Mouse (Mus musculus) cerebellum, adult 2 months (tissue): Measurements from ENCODE around the gene Gm10031.

Experiments used
- CTCF ChIP-seq: fragments of 200-500 bp; IDR thresholded peaks from 2 replicates; pipeline ENCODE4 v1.5.1; 2011; ENCODE audit warnings: low read depth, mild to moderate bottlenecking, control low read depth, low read length, moderate library complexity, borderline replicate concordance; ENCODE audit not compliant: insufficient read depth
- POLR2A ChIP-seq: fragments of 200-500 bp; IDR thresholded peaks from 2 replicates; pipeline ENCODE4 v1.6.1; 2011; ENCODE audit warnings: low read length, control low read depth, borderline replicate concordance; ENCODE audit not compliant: insufficient read depth

DNA sequence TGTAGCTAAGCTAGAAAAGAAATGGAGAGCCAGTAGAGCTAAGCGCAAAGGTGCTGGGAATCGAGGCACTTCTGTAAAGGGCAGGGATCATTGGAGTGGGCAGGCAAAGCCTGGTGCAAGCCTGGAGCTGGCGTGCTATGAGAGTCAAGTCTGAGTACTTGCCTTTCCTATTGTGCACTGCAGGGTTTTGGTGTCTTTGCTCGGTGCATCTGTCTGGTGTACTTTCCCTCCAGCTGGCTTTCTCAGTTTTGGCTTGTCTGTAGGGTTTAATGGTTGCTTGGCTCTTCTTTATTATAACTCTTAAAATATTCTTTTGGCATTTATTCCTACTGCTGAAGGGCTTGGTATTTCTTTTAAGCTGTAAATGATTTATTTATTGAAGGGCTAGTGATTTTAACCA is 49.1 kb downstream of the Gm10031 start:
- TF ChIP-seq CTCF: no peak
- TF ChIP-seq POLR2A: no peak
